Mouse (Mus musculus): ENCODE measurements around the gene Arhgap15. TPM values are rescaled to one million over a fixed set of nuclear protein-coding genes. Genes with fewer than 3 reads are reported as not detected.
A peak's percentile ranks its signal among the peaks of the same experiment; 100 is the strongest.

Gene Arhgap15
- polyA plus RNA-seq, 1 experiment from 2014 or later = 0.38 TPM

DNA sequence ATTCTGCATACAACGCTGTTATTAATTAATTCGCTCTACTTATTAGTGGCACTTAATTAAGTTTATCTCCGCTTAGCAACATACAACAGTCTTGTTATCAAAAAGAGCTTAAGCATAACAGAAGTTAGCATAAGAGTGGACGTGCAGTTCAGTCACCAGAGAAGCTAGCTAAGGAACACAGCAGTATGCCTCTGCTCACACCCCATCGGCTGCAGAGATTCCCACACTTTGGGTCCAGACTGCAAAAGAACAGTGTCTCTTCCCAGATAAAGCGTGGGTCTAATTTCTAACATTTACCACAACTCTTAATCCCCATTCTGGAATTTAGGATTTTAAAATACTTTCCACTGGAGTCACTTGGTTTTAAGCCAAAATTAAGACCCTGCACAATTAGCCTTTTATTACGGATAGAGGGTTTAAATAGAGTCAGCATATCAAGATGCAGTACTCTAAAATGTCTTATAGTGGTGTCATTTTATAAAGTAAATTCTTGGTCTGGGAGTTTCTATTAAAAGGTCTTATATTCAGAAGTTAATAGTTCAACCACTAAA is 400.0 kb downstream of the Arhgap15 start:
- H3K9me3 ChIP-seq = no peaks in the 10 kb centered on the region
- no peak overlapping the region for H3K4me3 ChIP-seq
- H3K27me3 ChIP-seq (ENCODE audit: insufficient read depth, poor library complexity, severe bottlenecking) = no peaks in the 10 kb centered on the region
- 65% methylated on average over 7 of the region's 7 CpGs for WGBS
- no peak for DNase-seq (ENCODE audit: low spot score)
- H3K36me3 ChIP-seq = no peaks in the 10 kb centered on the region
- H3K4me1 ChIP-seq = no peaks in the 10 kb centered on the region
- H3K27ac ChIP-seq = no peak overlapping the region

DNA sequence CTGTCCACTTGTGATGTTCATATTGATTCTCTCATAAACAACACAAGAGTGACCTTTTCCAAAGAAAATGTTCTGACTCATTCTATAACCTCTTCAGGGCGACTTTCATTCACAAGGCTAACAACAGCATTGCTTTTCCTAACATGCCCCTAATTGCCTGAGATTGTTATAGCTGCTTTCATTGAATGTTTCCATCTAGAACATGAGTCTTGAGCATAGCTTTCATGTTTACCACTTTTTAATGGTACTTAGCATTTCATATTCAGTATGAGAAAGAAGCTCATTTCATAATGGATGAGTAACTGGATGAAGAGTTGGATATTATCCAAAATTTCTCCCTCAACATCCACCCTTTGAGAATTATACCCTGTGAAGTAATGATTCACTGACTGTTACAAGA is 403.7 kb downstream of the Arhgap15 start:
- Histone ChIP-seq H3K27me3 (ENCODE audit: insufficient read depth, poor library complexity, severe bottlenecking) (no peaks in the 10 kb centered on the region), H3K4me1 (no peaks in the 10 kb centered on the region), H3K4me3 (no peak overlapping the region), H3K27ac (no peak overlapping the region), H3K36me3 (no peaks in the 10 kb centered on the region), H3K9me3 (no peaks in the 10 kb centered on the region)
- no peak for DNase-seq (ENCODE audit: low spot score)
- 90% methylated on average over 1 of the region's 1 CpGs for WGBS

DNA sequence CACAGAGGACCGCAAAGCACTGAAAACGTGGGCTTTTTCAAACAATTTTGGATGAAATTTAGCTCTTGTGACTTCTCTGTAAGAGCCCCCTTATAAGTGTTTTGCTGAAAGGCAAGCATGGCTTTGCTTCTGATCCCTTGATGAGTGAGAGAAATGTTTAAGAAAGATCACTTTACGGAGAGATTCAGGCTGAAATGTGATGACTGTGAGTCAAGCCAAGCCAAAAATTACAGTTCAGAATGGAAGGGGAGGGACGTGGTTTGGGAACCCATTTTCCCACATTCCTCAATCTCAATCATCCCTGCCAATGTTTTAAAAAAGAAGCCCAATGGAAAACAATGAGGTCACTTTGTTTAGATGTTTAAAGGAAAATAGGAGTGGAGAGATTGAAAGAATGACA is 411.7 kb downstream of the Arhgap15 start:
- H3K27ac ChIP-seq = no peak overlapping the region
- H3K4me3 ChIP-seq = no peak overlapping the region
- no peaks in the 10 kb centered on the region for H3K9me3 ChIP-seq
- no peaks in the 10 kb centered on the region for H3K4me1 ChIP-seq
- 73% methylated on average over 4 of the region's 4 CpGs for WGBS
- H3K36me3 ChIP-seq = no peaks in the 10 kb centered on the region
- DNase-seq (ENCODE audit: low spot score) = no peak
- H3K27me3 ChIP-seq (ENCODE audit: insufficient read depth, poor library complexity, severe bottlenecking) = no peaks in the 10 kb centered on the region

DNA sequence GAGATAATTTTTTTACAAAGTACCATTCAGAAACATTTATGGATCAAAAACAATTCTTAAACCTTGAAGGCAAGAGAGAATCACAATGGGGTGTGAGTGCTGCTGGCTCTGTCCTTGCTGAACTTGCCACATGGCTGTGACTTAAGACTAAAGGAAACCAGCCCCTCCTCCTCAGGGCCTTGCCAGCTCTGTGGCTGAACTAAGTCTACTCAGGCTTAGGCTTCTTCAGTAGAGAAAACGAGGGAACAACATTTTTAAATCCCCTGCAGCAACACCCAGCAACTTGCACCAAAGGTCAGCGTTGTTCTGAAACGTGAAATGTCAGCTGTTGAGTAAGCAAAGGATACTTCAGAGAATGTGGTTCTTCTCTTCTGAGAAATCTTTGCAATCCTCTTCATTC is 417.2 kb downstream of the Arhgap15 start:
- Histone ChIP-seq H3K4me3 (no peak overlapping the region), H3K9me3 (no peaks in the 10 kb centered on the region), H3K27me3 (ENCODE audit: insufficient read depth, poor library complexity, severe bottlenecking) (no peaks in the 10 kb centered on the region), H3K36me3 (no peaks in the 10 kb centered on the region), H3K27ac (no peak overlapping the region), H3K4me1 (no peaks in the 10 kb centered on the region)
- WGBS = 43% methylated on average over 3 of the region's 3 CpGs
- no peak for DNase-seq (ENCODE audit: low spot score)

DNA sequence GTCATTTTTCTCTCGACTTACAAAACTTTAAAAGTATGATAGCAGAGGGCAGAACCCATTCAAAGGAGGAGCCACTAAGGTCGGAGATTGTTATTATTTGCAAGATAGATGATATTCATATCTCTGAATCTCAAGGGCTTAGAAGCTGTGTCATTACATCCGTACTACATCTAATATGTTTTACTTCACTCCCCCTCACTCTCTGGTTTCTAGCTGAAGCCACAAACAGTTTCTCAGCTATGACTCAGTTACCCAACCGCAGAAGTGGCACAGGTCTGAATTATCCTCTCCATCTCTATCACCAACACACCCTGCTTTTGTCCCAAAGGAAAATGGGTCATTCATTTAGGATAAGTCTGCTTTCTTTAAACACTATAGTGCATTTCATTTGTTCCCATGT is 418.1 kb downstream of the Arhgap15 start:
- Histone ChIP-seq H3K36me3 (no peaks in the 10 kb centered on the region), H3K27me3 (ENCODE audit: insufficient read depth, poor library complexity, severe bottlenecking) (no peaks in the 10 kb centered on the region), H3K9me3 (no peaks in the 10 kb centered on the region), H3K4me1 (no peaks in the 10 kb centered on the region), H3K27ac (no peak overlapping the region), H3K4me3 (no peak overlapping the region)
- WGBS = 88% methylated on average over 4 of the region's 4 CpGs
- DNase-seq (ENCODE audit: low spot score) = no peak

DNA sequence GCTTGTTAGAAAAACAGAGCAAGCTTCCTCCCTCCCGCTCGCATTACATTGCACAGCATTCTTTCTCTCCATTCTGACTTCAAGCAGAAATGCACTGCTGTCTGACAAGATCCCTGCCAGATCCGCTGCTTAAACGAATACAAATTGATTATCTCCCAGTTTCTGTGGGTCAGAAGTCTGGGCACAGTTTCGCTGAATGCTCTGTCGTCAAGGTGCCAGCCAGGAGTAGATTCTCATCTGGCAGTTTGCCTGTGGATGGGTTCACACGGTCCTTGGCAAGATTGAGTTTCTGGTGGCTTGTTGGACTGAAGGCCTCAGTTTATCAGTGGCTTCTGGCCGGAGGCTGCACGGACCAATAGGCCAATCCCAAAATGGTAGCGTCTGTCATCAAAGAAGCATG is 435.9 kb downstream of the Arhgap15 start:
- Histone ChIP-seq H3K9me3 (no peaks in the 10 kb centered on the region), H3K36me3 (no peaks in the 10 kb centered on the region), H3K4me3 (no peak overlapping the region), H3K27me3 (ENCODE audit: insufficient read depth, poor library complexity, severe bottlenecking) (no peaks in the 10 kb centered on the region), H3K4me1 (no peaks in the 10 kb centered on the region; the same call in 1 of the 2 replicates), H3K27ac (no peak overlapping the region)
- 66% methylated on average over 10 of the region's 10 CpGs for WGBS
- DNase-seq (ENCODE audit: low spot score) = no peak

DNA sequence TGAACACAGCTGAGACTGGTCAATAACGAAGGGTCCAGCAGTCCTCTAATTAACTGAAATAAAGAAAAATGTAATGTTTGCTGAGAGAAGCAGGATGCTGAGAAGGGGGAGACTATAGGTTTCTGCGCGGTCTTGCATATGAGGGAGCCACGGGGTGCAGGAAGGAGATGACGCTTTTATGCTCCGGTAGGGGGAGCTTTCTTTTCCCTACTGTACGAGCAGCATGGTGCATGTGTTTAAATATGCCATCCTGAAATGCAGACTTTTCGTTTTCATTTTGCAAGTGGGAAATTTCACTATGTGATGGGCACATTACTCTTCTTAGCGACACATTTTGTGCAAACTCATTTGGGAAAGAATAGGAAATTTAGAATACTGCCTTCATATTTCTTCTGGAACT is 442.1 kb downstream of the Arhgap15 start:
- Histone ChIP-seq H3K36me3 (no peaks in the 10 kb centered on the region), H3K27ac (no peak overlapping the region), H3K27me3 (ENCODE audit: insufficient read depth, poor library complexity, severe bottlenecking) (no peaks in the 10 kb centered on the region), H3K9me3 (no peaks in the 10 kb centered on the region), H3K4me1 (no peaks in the 10 kb centered on the region), H3K4me3 (no peak overlapping the region)
- DNase-seq (ENCODE audit: low spot score) = no peak
- 80% methylated on average over 9 of the region's 9 CpGs for WGBS

DNA sequence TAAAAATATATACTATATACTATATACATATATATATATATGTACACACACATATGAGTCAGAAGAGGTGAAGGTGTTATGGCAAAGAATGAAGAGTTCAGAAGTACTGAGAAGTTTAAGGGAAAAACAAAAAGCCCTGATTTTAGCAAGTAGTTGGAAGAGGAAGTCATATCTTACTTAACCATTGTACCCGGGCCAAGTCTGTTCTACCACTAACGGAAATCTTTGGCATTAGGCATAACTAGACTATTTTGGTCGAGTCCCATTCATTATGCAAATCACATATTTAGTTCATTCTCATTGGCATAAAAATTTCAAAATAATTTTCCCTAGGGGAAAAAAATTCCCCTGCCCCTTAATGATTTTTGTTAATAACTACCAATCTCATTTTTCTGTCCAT is 443.4 kb downstream of the Arhgap15 start:
- WGBS = 83% methylated on average over 3 of the region's 3 CpGs
- no peaks in the 10 kb centered on the region for H3K4me1 ChIP-seq
- no peaks in the 10 kb centered on the region for H3K27me3 ChIP-seq (ENCODE audit: insufficient read depth, poor library complexity, severe bottlenecking)
- H3K9me3 ChIP-seq = no peaks in the 10 kb centered on the region
- no peaks in the 10 kb centered on the region for H3K36me3 ChIP-seq
- H3K27ac ChIP-seq = no peak overlapping the region
- no peak overlapping the region for H3K4me3 ChIP-seq
- DNase-seq (ENCODE audit: low spot score) = no peak

DNA sequence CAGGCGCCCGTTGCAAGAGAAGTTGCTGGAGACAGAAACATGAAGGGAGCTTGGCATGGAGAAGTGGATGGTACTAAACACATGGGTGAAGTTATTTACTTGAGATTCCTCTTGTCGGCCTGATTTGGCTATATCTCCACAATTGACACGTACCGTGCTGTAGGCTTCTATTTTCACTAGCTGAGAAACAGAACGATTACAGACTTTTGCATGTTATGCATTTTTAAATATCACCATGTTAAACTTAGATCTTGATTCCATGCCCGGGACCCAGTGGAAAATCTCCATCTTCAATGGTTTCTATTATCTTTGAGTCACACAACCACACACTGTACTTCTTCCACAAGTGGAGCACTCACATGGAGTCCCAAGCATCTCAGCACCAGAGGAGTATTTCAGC is 466.9 kb downstream of the Arhgap15 start:
- WGBS = 89% methylated on average over 7 of the region's 7 CpGs
- no peaks in the 10 kb centered on the region for H3K9me3 ChIP-seq
- no peak for DNase-seq (ENCODE audit: low spot score)

DNA sequence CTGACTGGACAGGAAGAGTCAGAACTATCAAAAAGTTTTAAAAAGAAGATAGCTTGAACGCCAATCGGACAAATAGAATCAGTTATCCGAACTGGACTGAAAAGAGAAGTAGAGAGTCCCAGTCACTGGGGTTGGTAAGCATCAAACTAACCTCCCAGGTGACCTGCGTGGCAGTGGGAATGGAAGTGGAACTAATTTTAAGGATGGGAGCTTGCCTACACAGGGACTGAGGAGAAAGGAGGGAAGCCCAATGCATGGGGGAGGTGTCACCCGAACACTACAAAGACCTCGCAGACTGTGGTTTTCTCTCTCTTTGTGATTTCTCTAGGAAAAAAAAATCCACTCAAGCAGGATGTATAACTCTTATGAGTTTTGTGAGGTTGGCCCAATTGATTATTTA is 469.2 kb downstream of the Arhgap15 start:
- no peaks in the 10 kb centered on the region for H3K9me3 ChIP-seq
- DNase-seq (ENCODE audit: low spot score) = no peak
- no peak overlapping the region for H3K4me3 ChIP-seq
- peaks cover 4% of the 10 kb centered on the region; the same call in 1 of the 2 replicates for H3K4me1 ChIP-seq
- 82% methylated on average over 6 of the region's 6 CpGs for WGBS
- no peaks in the 10 kb centered on the region for H3K36me3 ChIP-seq
- H3K27me3 ChIP-seq (ENCODE audit: insufficient read depth, poor library complexity, severe bottlenecking) = no peaks in the 10 kb centered on the region
- no peak overlapping the region for H3K27ac ChIP-seq

More for the DNA sequence above, 466.9 kb downstream of the Arhgap15 start:
- H3K27me3 ChIP-seq (ENCODE audit: insufficient read depth, poor library complexity, severe bottlenecking) = no peaks in the 10 kb centered on the region
- H3K27ac ChIP-seq = no peak overlapping the region
- no peaks in the 10 kb centered on the region for H3K36me3 ChIP-seq
- no peak overlapping the region for H3K4me3 ChIP-seq
- H3K4me1 ChIP-seq = no peaks in the 10 kb centered on the region

DNA sequence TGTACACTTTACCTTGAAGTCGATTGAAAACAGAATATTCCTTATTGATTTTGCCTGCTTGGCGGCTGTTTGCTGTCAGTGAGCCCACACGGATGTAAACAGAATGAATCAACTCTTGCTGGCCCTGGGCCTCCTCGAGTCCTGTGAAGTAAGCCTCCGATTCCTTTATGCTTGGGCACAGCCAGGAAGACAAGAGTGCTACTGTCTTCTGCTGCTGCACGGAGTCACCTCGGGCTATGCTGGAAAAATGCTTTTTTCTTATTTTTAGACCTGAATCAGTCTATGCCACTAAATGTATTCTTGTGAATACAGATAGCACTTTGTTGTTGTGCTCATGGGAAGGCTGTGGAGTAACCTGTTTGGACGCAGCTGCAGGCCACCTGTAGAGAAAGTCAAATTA is 469.7 kb downstream of the Arhgap15 start:
- Histone ChIP-seq H3K9me3 (no peaks in the 10 kb centered on the region), H3K4me3 (no peak overlapping the region), H3K27ac (no peak overlapping the region), H3K36me3 (no peaks in the 10 kb centered on the region), H3K4me1 (peaks cover 4% of the 10 kb centered on the region; the same call in 1 of the 2 replicates), H3K27me3 (ENCODE audit: insufficient read depth, poor library complexity, severe bottlenecking) (no peaks in the 10 kb centered on the region)
- no peak for DNase-seq (ENCODE audit: low spot score)
- WGBS = 51% methylated on average over 8 of the region's 8 CpGs

DNA sequence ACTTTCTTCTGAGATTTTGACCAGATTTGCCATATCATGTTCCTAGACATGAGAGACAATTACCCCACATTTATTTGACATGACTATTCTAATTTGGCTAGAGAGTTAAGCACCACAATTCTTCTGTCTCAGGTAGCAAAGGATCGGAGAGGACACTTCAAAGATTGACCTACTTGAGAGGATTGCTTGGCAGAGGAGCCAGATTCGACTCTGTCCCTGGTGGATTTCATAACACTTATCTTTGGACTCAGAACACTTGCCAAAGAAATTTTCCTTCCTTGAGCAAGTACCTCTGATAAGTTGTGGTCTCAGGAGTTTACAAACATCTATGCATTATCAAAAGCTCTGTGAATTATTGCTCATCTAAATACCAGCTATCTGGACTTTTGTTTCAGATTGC is 473.1 kb downstream of the Arhgap15 start:
- H3K9me3 ChIP-seq = no peaks in the 10 kb centered on the region
- no peak for DNase-seq (ENCODE audit: low spot score)
- WGBS = 57% methylated on average over 2 of the region's 2 CpGs
- no peaks in the 10 kb centered on the region for H3K27me3 ChIP-seq (ENCODE audit: insufficient read depth, poor library complexity, severe bottlenecking)
- peaks cover 4% of the 10 kb centered on the region; the same call in 1 of the 2 replicates for H3K4me1 ChIP-seq
- no peak overlapping the region for H3K4me3 ChIP-seq
- H3K27ac ChIP-seq = no peak overlapping the region
- H3K36me3 ChIP-seq = no peaks in the 10 kb centered on the region

DNA sequence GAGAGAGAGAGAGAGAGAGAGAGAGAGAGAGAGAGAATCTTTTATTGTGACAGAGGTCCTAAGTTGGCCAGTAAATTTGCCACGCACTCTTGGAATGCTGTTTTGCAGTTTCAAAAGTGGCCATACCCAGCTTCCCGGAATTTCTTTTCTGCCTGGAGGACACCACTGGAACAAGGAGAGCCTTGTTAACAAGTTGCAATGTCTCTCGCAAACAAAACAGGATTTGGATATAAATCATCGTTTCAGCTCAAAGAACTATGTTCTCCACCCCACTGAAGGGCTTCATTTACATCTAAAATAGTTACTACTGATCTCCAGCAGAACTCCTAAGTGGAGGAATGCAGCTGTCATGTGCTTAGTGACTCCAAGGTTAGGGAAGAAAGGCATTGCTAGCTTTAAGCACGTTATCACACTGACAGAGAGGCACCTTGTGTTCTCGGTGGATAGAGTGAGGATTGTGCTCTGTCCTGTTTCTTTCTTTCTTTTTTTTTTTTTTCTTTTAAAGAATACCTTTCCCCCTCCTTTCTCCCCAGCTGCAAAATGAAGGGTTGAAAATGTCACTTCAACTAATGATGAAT is 473.6 kb downstream of the Arhgap15 start:
- DNase-seq (ENCODE audit: low spot score) = no peak
- Histone ChIP-seq H3K27ac (0 out of 2 replicates have a peak overlapping the region, but pooled peaks have one; percentile 29), H3K9me3 (no peaks in the 10 kb centered on the region), H3K4me1 (peaks cover 4% of the 10 kb centered on the region; the same call in 1 of the 2 replicates), H3K4me3 (0 out of 2 replicates have a peak overlapping the region, but pooled peaks have one; percentile 5), H3K36me3 (no peaks in the 10 kb centered on the region), H3K27me3 (ENCODE audit: insufficient read depth, poor library complexity, severe bottlenecking) (no peaks in the 10 kb centered on the region)
- WGBS = 21% methylated on average over 6 of the region's 6 CpGs

DNA sequence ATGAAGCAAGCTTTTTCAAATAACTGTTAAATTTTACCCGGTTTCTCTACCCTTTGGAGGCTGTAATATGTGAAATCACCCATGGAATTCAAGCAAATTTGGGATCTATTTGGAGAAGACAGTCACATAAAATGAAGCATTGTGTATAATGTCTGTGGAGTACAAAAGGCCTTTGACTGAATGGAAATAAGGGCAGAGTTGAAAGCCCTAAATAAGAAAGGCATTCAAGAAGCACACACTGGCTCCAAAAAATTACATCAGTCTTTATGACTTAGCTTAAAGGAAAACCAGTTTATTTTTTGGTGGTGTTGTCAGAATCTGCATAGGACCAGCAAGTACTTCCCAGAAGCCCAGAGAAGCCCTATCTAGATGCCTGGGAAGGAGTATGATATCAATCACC is 486.2 kb downstream of the Arhgap15 start:
- H3K27ac ChIP-seq = no peak overlapping the region
- no peaks in the 10 kb centered on the region for H3K4me1 ChIP-seq
- 77% methylated on average over 1 of the region's 1 CpGs for WGBS
- H3K4me3 ChIP-seq = no peak overlapping the region
- H3K27me3 ChIP-seq (ENCODE audit: insufficient read depth, poor library complexity, severe bottlenecking) = no peaks in the 10 kb centered on the region
- H3K36me3 ChIP-seq = no peaks in the 10 kb centered on the region
- H3K9me3 ChIP-seq = no peaks in the 10 kb centered on the region
- no peak for DNase-seq (ENCODE audit: low spot score)
